Mouse (Mus musculus): ENCODE results near the gene Stat5a. TPM values are rescaled to one million over a fixed set of nuclear protein-coding genes. Genes with fewer than 3 reads are reported as not detected.

The Stat5a gene
- 10 to 100 TPM; 11.3 to 13.3 TPM for total RNA-seq (2021)
- long read RNA-seq, experiment 1, partial matches to known transcripts, result 8 of 18 reads
- long read RNA-seq, experiment 1, other reads (novel, unspliced or antisense), result 3 of 18 reads
- long read RNA-seq, experiment 2, partial matches to known transcripts, result 7 of 11 reads
- long read RNA-seq, experiment 2, other reads (novel, unspliced or antisense), result 1 of 11 reads

- DNase-seq (ENCODE audit: low spot score), result peak; percentile 82
Measured at GRCm38 (mm10) chr11:100858935-100859578, at the start of gene Stat5a. Gene Stat5a, plus strand, starts transcription at chr11:100859351.

GRCm38 (mm10) chr11:100810516-100810915 is 48.6 kb upstream of the Stat5a start:
- DNase-seq (ENCODE audit: low spot score), result no peak

- DNase-seq (ENCODE audit: low spot score), result no peak
Measured at GRCm38 (mm10) chr11:100811132-100811531, 48.0 kb upstream of the Stat5a start.

- peak; percentile 90 for DNase-seq (ENCODE audit: low spot score)
Measured at GRCm38 (mm10) chr11:100814498-100814897, 44.7 kb upstream of the Stat5a start.

GRCm38 (mm10) chr11:100816342-100816741 is 42.8 kb upstream of the Stat5a start:
- no peak for DNase-seq (ENCODE audit: low spot score)

- no peak for DNase-seq (ENCODE audit: low spot score)
Measured at GRCm38 (mm10) chr11:100816801-100817200, 42.4 kb upstream of the Stat5a start.

- DNase-seq (ENCODE audit: low spot score), result no peak
Measured at GRCm38 (mm10) chr11:100817311-100817710, 41.8 kb upstream of the Stat5a start.

GRCm38 (mm10) chr11:100818359-100819012 is 40.7 kb upstream of the Stat5a start:
- DNase-seq (ENCODE audit: low spot score), result no peak

GRCm38 (mm10) chr11:100819048-100819447 is 40.1 kb upstream of the Stat5a start:
- no peak for DNase-seq (ENCODE audit: low spot score)

- no peak for DNase-seq (ENCODE audit: low spot score)
Measured at GRCm38 (mm10) chr11:100819626-100820025, 39.5 kb upstream of the Stat5a start.

GRCm38 (mm10) chr11:100820047-100820446 is 39.1 kb upstream of the Stat5a start:
- DNase-seq (ENCODE audit: low spot score), result no peak

- no peak for DNase-seq (ENCODE audit: low spot score)
Measured at GRCm38 (mm10) chr11:100821605-100822220, 37.4 kb upstream of the Stat5a start.

- peak; percentile 82 for DNase-seq (ENCODE audit: low spot score)
Measured at GRCm38 (mm10) chr11:100822365-100822764, 36.8 kb upstream of the Stat5a start.

GRCm38 (mm10) chr11:100823543-100824313 is 35.4 kb upstream of the Stat5a start:
- DNase-seq (ENCODE audit: low spot score), result no peak

- no peak for DNase-seq (ENCODE audit: low spot score)
Measured at GRCm38 (mm10) chr11:100824496-100824895, 34.7 kb upstream of the Stat5a start.

- no peak for DNase-seq (ENCODE audit: low spot score)
Measured at GRCm38 (mm10) chr11:100825451-100825850, 33.7 kb upstream of the Stat5a start.

GRCm38 (mm10) chr11:100826161-100826866 is 32.8 kb upstream of the Stat5a start:
- DNase-seq (ENCODE audit: low spot score), result no peak

GRCm38 (mm10) chr11:100828676-100829151 is 30.4 kb upstream of the Stat5a start:
- peak; percentile 40 for DNase-seq (ENCODE audit: low spot score)

GRCm38 (mm10) chr11:100829691-100830090 is 29.5 kb upstream of the Stat5a start:
- peak; percentile 55 for DNase-seq (ENCODE audit: low spot score)

GRCm38 (mm10) chr11:100831396-100831795 is 27.8 kb upstream of the Stat5a start:
- DNase-seq (ENCODE audit: low spot score), result no peak

- DNase-seq (ENCODE audit: low spot score), result peak; percentile 47
Measured at GRCm38 (mm10) chr11:100833466-100833865, 25.7 kb upstream of the Stat5a start.
